Mouse (Mus musculus) heart, adult 18-20 months (tissue): Measurements from ENCODE around the gene Tagln3. TPM values are rescaled to one million over a fixed set of nuclear protein-coding genes. Genes with fewer than 3 reads are reported as not detected.

Source experiments
- total RNA-seq, 2 experiments: library from RNA; stranded (reverse); gene quantifications; 2 replicates each; pipeline ENCODE4 v1.2.3; 2021

The Tagln3 gene
- total RNA-seq, 2 experiments from 2014 or later: 0.39 to 0.57 TPM

Other genes with a start within 250 kb of the Tagln3 start
- gene Gm609, start 231.6 kb downstream of the Tagln3 start, total RNA-seq: not detected
- not detected for gene Gm17783, start 192.6 kb downstream of the Tagln3 start, total RNA-seq
- gene Slc9c1, start 189.3 kb downstream of the Tagln3 start, total RNA-seq: not detected
- gene Gcsam, start 114.2 kb downstream of the Tagln3 start, total RNA-seq: under 1 TPM; 0.10 to 0.18 TPM
- gene BC016579, start 70.5 kb downstream of the Tagln3 start, total RNA-seq: not detected
- gene Tmprss7, start 30.9 kb downstream of the Tagln3 start, total RNA-seq: not detected
- 10 to 100 TPM; 17.9 to 18.8 TPM for gene Abhd10, start 18.3 kb upstream of the Tagln3 start, total RNA-seq
- gene Phldb2, start 229.0 kb upstream of the Tagln3 start, total RNA-seq: 10 to 100 TPM in 1 of 2 experiments, 1 to 10 TPM in 1; 9.6 to 10.7 TPM